10 mouse cellular contexts compared by ENCODE assay signal in genomic region chr3:85299649-85300550, GRCm38 (mm10).
DNase-seq lines count a peak whose midpoint lies in the region; ATAC-seq and TF ChIP-seq lines count a peak whose summit lies in the region.
"Had no signal": no experiment of that assay in that cellular context is flagged by ENCODE, and none has a peak within 500 bp of the region (broad histone marks: within the 10 kb centered on the region; RNA-seq: fewer than 3 reads in every experiment).

No protein-coding gene starts in this region.

- no peaks in the 10 kb centered on the region for H3K27me3 ChIP-seq in forebrain, embryonic 10.5 days (ENCODE audit: poor library complexity, severe bottlenecking)
- no peaks in the 10 kb centered on the region for H3K27me3 ChIP-seq in limb, embryonic 15.5 days

- H3K4me2 ChIP-seq in limb, embryonic 15.5 days, result no peak overlapping the region

- TF ChIP-seq CTCF in gastrocnemius, adult 2 months (IDR thresholded peaks at IDR 0.05), result no peak
- TF ChIP-seq CTCF in brain, embryonic 14.5 days (IDR thresholded peaks at IDR 0.05; ENCODE audit: borderline replicate concordance, extremely low read depth, insufficient read depth, insufficient read length), result 0 out of 2 replicates have a peak, but pooled peaks have one; percentile 7

- no peak overlapping the region for H3K9ac ChIP-seq in limb, embryonic 15.5 days

- H3K4me1 ChIP-seq in forebrain, embryonic 10.5 days, result peaks cover 11% of the 10 kb centered on the region
- no peaks in the 10 kb centered on the region; the same call in 1 of the 2 replicates for H3K4me1 ChIP-seq in limb, embryonic 15.5 days

- H3K27ac ChIP-seq in gastrocnemius, adult 2 months, result no peak overlapping the region
- peak overlapping the region; percentile 64 for H3K27ac ChIP-seq in forebrain, embryonic 10.5 days
- H3K27ac ChIP-seq in limb, embryonic 15.5 days, result 0 out of 2 replicates have a peak overlapping the region, but pooled peaks have one; percentile 50

- 78% methylated on average over 18 of the region's 18 CpGs for WGBS in forebrain, embryonic 10.5 days
- WGBS in limb, embryonic 15.5 days, result 76% methylated on average over 18 of the region's 18 CpGs

- no peaks in the 10 kb centered on the region for H3K36me3 ChIP-seq in forebrain, embryonic 10.5 days (replicated peaks)
- no peaks in the 10 kb centered on the region for H3K36me3 ChIP-seq in limb, embryonic 15.5 days

- DNase-seq in gastrocnemius, postnatal 10 days, result peak; percentile 50
- DNase-seq in gastrocnemius, adult 2 months, result no peak
- DNase-seq in brain, embryonic 14.5 days (ENCODE audit: low read depth), result peak; percentile 94
- peak; percentile 18 for DNase-seq in forebrain, embryonic 10.5 days (ENCODE audit: extremely low spot score, low spot score)
- DNase-seq in spleen, postnatal 14 days (ENCODE audit: low spot score in 2 of 2), result no peak
- DNase-seq in spleen, adult 18-20 months, result no peak
- no peak for DNase-seq in lung, adult 18-20 months
- DNase-seq: kidney, postnatal 4 days; lung, postnatal 14 days had no signal

- no peaks in the 10 kb centered on the region for H3K9me3 ChIP-seq in forebrain, embryonic 10.5 days
- no peaks in the 10 kb centered on the region for H3K9me3 ChIP-seq in limb, embryonic 15.5 days

- intact Hi-C loops in gastrocnemius, adult 2 months (cut with DNase I), result no loop called here

- H3K4me3 ChIP-seq in gastrocnemius, adult 2 months, result no peak overlapping the region
- no peak overlapping the region for H3K4me3 ChIP-seq in forebrain, embryonic 10.5 days
- no peak overlapping the region for H3K4me3 ChIP-seq in limb, embryonic 15.5 days

- TF ChIP-seq POLR2A in brain, embryonic 14.5 days (IDR thresholded peaks at IDR 0.05; ENCODE audit: borderline replicate concordance, extremely low read depth, insufficient read depth, insufficient read length, poor library complexity, severe bottlenecking), result no peak

- 0 out of 2 replicates have a peak, but pooled peaks have one; percentile 24 for ATAC-seq in limb, embryonic 15.5 days (ENCODE audit: insufficient number of reproducible peaks, low FRiP score, low TSS enrichment, low read depth)

Comparison
In these comparisons a context has a peak if more than half of its experiments do, and no peak if none do; other contexts are left out.
1. DNase-seq: peak in gastrocnemius, postnatal 10 days (single experiment), brain, embryonic 14.5 days (single experiment) and forebrain, embryonic 10.5 days (single experiment); none in gastrocnemius, adult 2 months (single experiment), spleen, postnatal 14 days (0 of 2), spleen, adult 18-20 months (0 of 2) and lung, adult 18-20 months (0 of 2).